Mouse (Mus musculus): ENCODE results near the gene Mafg.

DNA sequence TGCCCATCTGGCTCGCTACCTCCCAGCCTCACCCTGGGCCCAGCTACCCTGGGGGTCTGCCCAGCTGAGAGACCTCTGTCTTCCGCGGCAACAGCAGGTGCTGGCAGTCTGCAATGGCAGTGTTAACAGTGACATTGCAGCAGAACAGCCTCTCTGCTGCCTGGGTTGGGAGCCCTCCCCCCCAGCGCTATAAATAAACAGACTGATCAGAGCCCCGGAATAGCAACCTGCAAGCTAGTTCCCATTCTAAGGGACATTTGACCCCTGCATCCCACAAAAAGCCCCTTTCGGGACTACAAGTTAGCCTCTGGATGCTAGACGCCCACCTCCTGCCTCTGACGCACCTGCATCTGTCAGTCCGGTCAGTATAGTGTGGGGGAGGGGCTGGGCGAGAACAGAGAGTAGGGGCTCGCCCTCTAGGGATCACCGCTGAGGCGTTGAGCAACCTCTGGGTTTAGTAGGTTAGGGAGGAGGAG lies 14.6 kb upstream of the Mafg start, which contains the start of gene Myadml2:
- TF ChIP-seq CTCF (conservative IDR thresholded peaks at IDR 0.05; ENCODE audit: low read length) (no peak), POU5F1 (IDR thresholded peaks at IDR 0.05; ENCODE audit: borderline replicate concordance, low read length) (no peak), NANOG (IDR thresholded peaks at IDR 0.05; ENCODE audit: borderline replicate concordance, low read length) (no peak)

Measured in E14TG2a.4 (cell line).